ENCODE assay signal across 9 mouse cellular contexts in the genomic region with DNA sequence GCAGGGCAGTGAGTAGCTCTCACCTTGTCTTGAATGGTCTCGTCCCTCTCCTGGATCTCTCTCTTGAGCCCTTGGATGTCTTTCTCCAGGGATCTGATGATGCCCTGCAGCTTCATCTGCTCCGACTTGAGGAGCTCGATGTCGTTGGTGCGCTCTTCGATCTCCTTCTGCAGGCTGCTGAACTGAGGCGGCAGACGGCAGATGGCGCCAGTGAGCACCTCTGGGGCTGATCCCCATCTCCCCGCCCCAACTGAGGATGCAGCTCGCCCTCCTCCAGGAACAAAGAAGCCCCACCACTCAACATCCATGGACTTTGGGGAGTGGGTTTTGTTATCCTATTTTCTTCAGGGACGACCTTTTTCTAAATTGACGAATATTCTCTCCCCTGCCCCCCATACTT. TPM values are rescaled to one million over a fixed set of nuclear protein-coding genes. Genes with fewer than 3 reads are reported as not detected.
DNase-seq lines count a peak whose midpoint lies in the region; ATAC-seq and TF ChIP-seq lines count a peak whose summit lies in the region.
"Had no signal": no experiment of that assay in that cellular context is flagged by ENCODE, and none has a peak within 500 bp of the region (broad histone marks: within the 10 kb centered on the region; RNA-seq: fewer than 3 reads in every experiment).

No protein-coding gene starts in this region.

- no peaks in the 10 kb centered on the region for H3K9me3 ChIP-seq in kidney, postnatal 0 days (replicated peaks; ENCODE audit: low read length)
- peaks cover 1% of the 10 kb centered on the region; the same call in 1 of the 2 replicates for H3K9me3 ChIP-seq in kidney, embryonic 16.5 days (ENCODE audit: low read length)
- H3K9me3 ChIP-seq in E14TG2a.4 (ENCODE audit: low read length), result peaks cover 7% of the 10 kb centered on the region; the same call in 1 of the 2 replicates
- H3K9me3 ChIP-seq: embryonic facial prominence, embryonic 15.5 days had no signal

- no peak overlapping the region for H3K9ac ChIP-seq in kidney, postnatal 0 days (ENCODE audit: low read depth, low read length)
- H3K9ac ChIP-seq in kidney, embryonic 16.5 days (replicated peaks; ENCODE audit: low read length), result no peak overlapping the region
- H3K9ac ChIP-seq: embryonic facial prominence, embryonic 15.5 days had no signal

- WGBS in kidney, postnatal 0 days, result 60% methylated on average over 13 of the region's 13 CpGs
- WGBS in kidney, embryonic 16.5 days, result 59% methylated on average over 13 of the region's 13 CpGs

- H3K27me3 ChIP-seq in kidney, postnatal 0 days (ENCODE audit: insufficient read depth, low read length), result no peaks in the 10 kb centered on the region
- H3K27me3 ChIP-seq in kidney, embryonic 16.5 days (ENCODE audit: insufficient read depth, low read length), result no peaks in the 10 kb centered on the region; the same call in 1 of the 2 replicates
- peaks cover 55% of the 10 kb centered on the region for H3K27me3 ChIP-seq in E14TG2a.4 (ENCODE audit: insufficient read depth, low read length)

- no peak overlapping the region for H3K4me2 ChIP-seq in kidney, postnatal 0 days (ENCODE audit: low read length)
- no peak overlapping the region for H3K4me2 ChIP-seq in kidney, embryonic 16.5 days (replicated peaks; ENCODE audit: low read depth, low read length)
- H3K4me2 ChIP-seq: embryonic facial prominence, embryonic 15.5 days had no signal

- no peaks in the 10 kb centered on the region for H3K4me1 ChIP-seq in kidney, postnatal 0 days (replicated peaks; ENCODE audit: insufficient read depth, low read length)
- no peaks in the 10 kb centered on the region for H3K4me1 ChIP-seq in kidney, embryonic 16.5 days (ENCODE audit: insufficient read depth, low read length)
- peaks cover 32% of the 10 kb centered on the region for H3K4me1 ChIP-seq in E14TG2a.4 (replicated peaks; ENCODE audit: low read depth, low read length)
- H3K4me1 ChIP-seq in embryonic fibroblast, embryonic 13.5 days (ENCODE audit: control insufficient read depth, insufficient read depth, low read length), result no peaks in the 10 kb centered on the region
- H3K4me1 ChIP-seq: embryonic facial prominence, embryonic 15.5 days had no signal

- DNase-seq in adrenal gland, adult (ENCODE audit: inconsistent age in 2 of 2, low spot score in 1 of 2), result peak; percentile 17 to 36
- no peak for DNase-seq in adrenal gland, adult 8-10 months
- peak; percentile 32 for DNase-seq in kidney, postnatal 0 days (ENCODE audit: low spot score)
- DNase-seq in mesoderm, embryonic 11.5 days (ENCODE audit: low read depth, low spot score), result peak; percentile 36
- DNase-seq in left cerebral cortex, adult 11 months (ENCODE audit: low spot score), result no peak

- no peak overlapping the region for H3K27ac ChIP-seq in kidney, postnatal 0 days
- no peak overlapping the region for H3K27ac ChIP-seq in kidney, embryonic 16.5 days (ENCODE audit: low read length)
- H3K27ac ChIP-seq in embryonic fibroblast, embryonic 13.5 days (ENCODE audit: insufficient read depth, low read length), result no peak overlapping the region
- H3K27ac ChIP-seq: embryonic facial prominence, embryonic 15.5 days had no signal

- H3K4me3 ChIP-seq in kidney, postnatal 0 days (replicated peaks; ENCODE audit: low read depth, low read length), result no peak overlapping the region
- H3K4me3 ChIP-seq in kidney, embryonic 16.5 days (ENCODE audit: low read length), result no peak overlapping the region
- H3K4me3 ChIP-seq in E14TG2a.4 (replicated peaks; ENCODE audit: low read length), result no peak overlapping the region
- H3K4me3 ChIP-seq in embryonic fibroblast, embryonic 13.5 days (ENCODE audit: insufficient read depth, low read length), result no peak overlapping the region
- H3K4me3 ChIP-seq: embryonic facial prominence, embryonic 15.5 days had no signal

- ATAC-seq in kidney, postnatal 0 days (replicated peaks; ENCODE audit: low FRiP score, low read depth), result no peak
- no peak for ATAC-seq in kidney, embryonic 16.5 days (ENCODE audit: low FRiP score, low TSS enrichment)

- peak; percentile 57 for TF ChIP-seq CTCF in kidney, postnatal 0 days (IDR thresholded peaks at IDR 0.05; ENCODE audit: low read depth)
- TF ChIP-seq CTCF in E14TG2a.4 (conservative IDR thresholded peaks at IDR 0.05; ENCODE audit: low read length), result peak; percentile 85
- TF ChIP-seq CTCF in embryonic fibroblast, embryonic 13.5 days (IDR thresholded peaks at IDR 0.05; ENCODE audit: borderline replicate concordance, insufficient read depth, low read length), result peak; percentile 37; the same call in 1 of the 2 replicates

- H3K36me3 ChIP-seq in kidney, postnatal 0 days (ENCODE audit: insufficient read depth, low read length), result no peaks in the 10 kb centered on the region
- H3K36me3 ChIP-seq in kidney, embryonic 16.5 days (ENCODE audit: insufficient read depth, low read length), result no peaks in the 10 kb centered on the region
- no peaks in the 10 kb centered on the region for H3K36me3 ChIP-seq in E14TG2a.4 (ENCODE audit: insufficient read depth, low read length)
- H3K36me3 ChIP-seq: embryonic facial prominence, embryonic 15.5 days had no signal

- TF ChIP-seq POLR2A in embryonic fibroblast, embryonic 13.5 days (IDR thresholded peaks at IDR 0.05; ENCODE audit: low read depth, low read length), result no peak

RNA-seq across cellular contexts. Expression of gene Tmem125, which starts 35.5 kb away (rescaled TPM):
- total RNA-seq in adrenal gland, adult 8-10 months (2022), result not detected
- 11.3 and 12.3 TPM in 2 replicates for polyA plus RNA-seq in kidney, postnatal 0 days (2015; fragmentation: Nextera tagmentation; extraction: Ambion mirVana)
- polyA plus RNA-seq in kidney, embryonic 16.5 days (2015; fragmentation: Nextera tagmentation; extraction: Ambion mirVana), result 8.0 and 8.9 TPM in 2 replicates
- 0.95 TPM in 1 of 2 replicates, not detected in the other for polyA plus RNA-seq in embryonic fibroblast, embryonic 13.5 days (2011; ENCODE audit: insufficient read length, low read depth, missing spikeins)

RNA-seq across cellular contexts. Expression of gene Cfap57, which starts 41.3 kb away (rescaled TPM):
- total RNA-seq in adrenal gland, adult 8-10 months (2022), result under 1 TPM in 2 of 4 experiments, not detected in 2; 0.06 to 0.22 TPM
- polyA plus RNA-seq in kidney, postnatal 0 days (2015; fragmentation: Nextera tagmentation; extraction: Ambion mirVana), result 0.04 and 0.09 TPM in 2 replicates
- polyA plus RNA-seq in kidney, embryonic 16.5 days (2015; fragmentation: Nextera tagmentation; extraction: Ambion mirVana), result 0.10 and 0.19 TPM in 2 replicates
- polyA plus RNA-seq in embryonic fibroblast, embryonic 13.5 days (2011; ENCODE audit: insufficient read length, low read depth, missing spikeins), result not detected in 2 replicates

RNA-seq across cellular contexts. Expression of gene Ebna1bp2, which starts 41.3 kb away (rescaled TPM):
- total RNA-seq in adrenal gland, adult 8-10 months (2022), result 10 to 100 TPM; 69.8 to 83.0 (median 76.6) TPM
- 139 and 150 TPM in 2 replicates for polyA plus RNA-seq in kidney, postnatal 0 days (2015; fragmentation: Nextera tagmentation; extraction: Ambion mirVana)
- 133 and 137 TPM in 2 replicates for polyA plus RNA-seq in kidney, embryonic 16.5 days (2015; fragmentation: Nextera tagmentation; extraction: Ambion mirVana)
- polyA plus RNA-seq in embryonic fibroblast, embryonic 13.5 days (2011; ENCODE audit: insufficient read length, low read depth, missing spikeins), result 66.1 and 75.0 TPM in 2 replicates

RNA-seq across cellular contexts. Expression of gene 2610528J11Rik, which starts 52.5 kb away (rescaled TPM):
- total RNA-seq in adrenal gland, adult 8-10 months (2022), result not detected
- polyA plus RNA-seq in kidney, postnatal 0 days (2015; fragmentation: Nextera tagmentation; extraction: Ambion mirVana), result 63.3 and 66.5 TPM in 2 replicates
- 30.1 and 33.1 TPM in 2 replicates for polyA plus RNA-seq in kidney, embryonic 16.5 days (2015; fragmentation: Nextera tagmentation; extraction: Ambion mirVana)
- not detected in 2 replicates for polyA plus RNA-seq in embryonic fibroblast, embryonic 13.5 days (2011; ENCODE audit: insufficient read length, low read depth, missing spikeins)

Comparison
In these comparisons a context has a peak if more than half of its experiments do, and no peak if none do; other contexts are left out.
1. DNase-seq: peak in adrenal gland, adult (2 of 2), kidney, postnatal 0 days (single experiment) and mesoderm, embryonic 11.5 days (single experiment); none in adrenal gland, adult 8-10 months (single experiment) and left cerebral cortex, adult 11 months (single experiment).
2. Peak in every context shown above with its lines, with median percentiles within 50 percentile points of each other: CTCF ChIP-seq.